Mouse (Mus musculus) embryonic facial prominence, embryonic 14.5 days (tissue): Measurements from ENCODE around the gene Chil3. TPM values are rescaled to one million over a fixed set of nuclear protein-coding genes. Genes with fewer than 3 reads are reported as not detected.

Experiments used
- polyA plus RNA-seq: library from polyadenylated mRNA; unstranded; fragments of >200 nt; fragmentation: Nextera tagmentation; extraction: Ambion mirVana; gene quantifications from 2 replicates; pipeline ENCODE4 v1.2.1, GENCODE M21; 2014

The Chil3 gene
- polyA plus RNA-seq, 1 experiment from 2014 or later: 0.11 TPM

Other genes starting within 250 kb of the Chil3 start
- 0.47 and 0.70 TPM in 2 replicates for gene I830077J02Rik, start 234.9 kb downstream of the Chil3 start, polyA plus RNA-seq
- 100 and 117 TPM in 2 replicates for gene Wdr77, start 208.2 kb downstream of the Chil3 start, polyA plus RNA-seq
- gene Atp5f1, start 207.5 kb downstream of the Chil3 start, polyA plus RNA-seq: 468 and 483 TPM in 2 replicates
- gene Ovgp1, start 193.9 kb downstream of the Chil3 start, polyA plus RNA-seq: 0.75 and 1.2 TPM in 2 replicates
- gene Pifo, start 152.9 kb downstream of the Chil3 start, polyA plus RNA-seq: 5.2 and 13.1 TPM in 2 replicates
- gene Chil5, start 134.8 kb downstream of the Chil3 start, polyA plus RNA-seq: not detected in 2 replicates
- gene Chia1, start 54.3 kb downstream of the Chil3 start, polyA plus RNA-seq: 0.17 and 0.19 TPM in 2 replicates
- gene Chil4, start 51.9 kb upstream of the Chil3 start, polyA plus RNA-seq: not detected in 2 replicates
- not detected in 2 replicates for gene Chil6, start 238.6 kb upstream of the Chil3 start, polyA plus RNA-seq